Mouse (Mus musculus) right cerebral cortex, postnatal 10 days (tissue): ENCODE data around the gene Zbtb25.

Source experiments
- DNase-seq, 2 experiments: peaks; one replicate each; pipeline ENCODE4 v3.0.0; 2021; ENCODE audit warnings: low spot score in 2 of 2

Gene Zbtb25

DNA sequence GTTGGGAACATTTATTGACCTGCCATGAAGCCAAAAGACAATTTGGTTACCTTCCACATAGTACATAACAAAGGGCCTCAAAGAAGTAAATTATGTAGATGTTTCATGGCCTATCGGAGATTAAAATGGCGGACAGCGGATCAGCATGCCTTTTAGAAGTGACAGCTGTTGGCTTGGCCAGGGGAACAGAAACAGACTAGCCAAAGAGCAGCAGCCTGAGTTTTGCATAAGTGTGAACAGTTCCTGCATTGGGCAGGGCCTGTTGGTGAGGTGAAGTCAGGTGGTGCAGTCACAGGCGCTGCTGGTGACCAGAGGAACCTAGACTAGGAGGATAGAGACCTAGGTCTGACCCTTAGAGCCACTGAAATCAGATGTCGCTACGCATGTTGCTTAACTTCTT, 7.7 kb upstream of the Zbtb25 start:
- DNase-seq: no peak

DNA sequence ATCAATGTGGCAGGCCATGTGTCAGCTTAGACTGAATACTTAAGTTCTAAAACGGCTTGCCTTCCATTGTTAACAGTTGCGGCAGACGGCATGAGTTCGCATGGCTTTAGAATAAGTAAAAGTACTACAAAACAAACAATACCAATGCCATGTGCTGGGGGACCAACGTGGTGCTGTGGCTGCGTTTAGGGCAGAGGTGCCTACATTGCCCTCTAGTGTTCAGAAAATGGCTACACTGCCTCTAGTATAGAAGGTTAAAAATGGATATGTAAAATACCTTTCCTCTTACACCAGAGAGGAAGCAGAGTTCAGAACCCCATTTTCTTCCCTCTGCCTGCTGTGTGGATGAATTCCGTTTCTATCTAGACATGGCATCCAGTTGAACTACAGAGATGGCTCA, 7.2 kb upstream of the Zbtb25 start:
- DNase-seq: no peak

DNA sequence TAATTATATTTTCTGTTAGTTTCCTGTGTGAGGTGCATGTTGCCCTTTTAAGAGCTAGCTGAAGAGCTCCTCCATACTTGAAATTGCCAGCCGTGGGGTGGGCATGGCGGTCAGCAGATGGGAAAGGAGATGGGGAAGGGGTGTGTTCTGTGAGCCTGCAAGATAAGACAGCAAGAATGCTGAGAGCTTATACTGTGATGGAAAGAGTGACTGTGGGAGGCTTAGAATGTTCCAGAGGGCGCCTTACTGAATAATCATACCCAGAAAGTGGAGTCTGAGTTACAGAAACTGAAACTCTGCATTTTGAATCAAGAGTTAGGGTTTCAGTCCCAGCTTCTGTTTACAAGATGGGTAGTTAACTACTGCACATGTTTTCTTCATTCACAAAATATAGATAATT, 6.1 kb upstream of the Zbtb25 start:
- no peak for DNase-seq

DNA sequence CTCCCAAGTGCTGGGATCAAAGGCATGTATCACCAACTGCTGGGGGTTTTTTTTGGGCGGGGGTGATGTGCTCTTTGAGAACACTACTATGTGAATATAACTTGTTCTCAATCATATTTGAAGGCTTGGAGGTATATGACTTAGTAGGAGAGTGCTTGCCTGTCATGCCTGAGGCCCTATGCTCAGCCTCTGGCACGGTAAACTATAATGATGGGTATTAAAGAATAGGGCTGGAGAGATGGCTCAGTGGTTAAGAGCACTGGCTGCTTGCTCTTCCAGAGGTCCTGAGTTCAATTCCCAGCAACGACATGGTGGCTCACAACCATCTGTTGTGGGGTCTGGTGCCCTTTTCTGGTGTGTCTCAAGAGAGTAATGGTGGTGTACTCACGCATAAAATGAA, 5.5 kb upstream of the Zbtb25 start:
- no peak for DNase-seq

DNA sequence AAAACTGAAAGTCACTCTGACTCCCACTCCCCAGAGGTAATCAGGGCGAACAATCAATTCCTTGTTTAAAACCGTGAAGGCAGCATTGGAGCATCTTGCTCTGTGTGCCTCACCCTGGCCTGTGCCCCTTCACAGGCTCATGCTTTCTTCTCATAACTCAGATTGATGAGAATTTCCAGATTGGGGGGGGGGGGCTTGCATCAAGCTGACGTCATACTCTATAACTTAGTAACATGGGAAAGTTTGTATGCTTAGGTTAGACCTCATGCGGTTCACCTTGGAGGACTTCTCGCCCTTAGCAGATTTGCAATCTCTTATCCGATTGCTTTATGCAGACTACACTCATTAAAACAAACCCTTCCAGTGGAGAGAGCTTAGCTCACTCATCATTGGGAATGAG, 4.6 kb upstream of the Zbtb25 start:
- DNase-seq: no peak

DNA sequence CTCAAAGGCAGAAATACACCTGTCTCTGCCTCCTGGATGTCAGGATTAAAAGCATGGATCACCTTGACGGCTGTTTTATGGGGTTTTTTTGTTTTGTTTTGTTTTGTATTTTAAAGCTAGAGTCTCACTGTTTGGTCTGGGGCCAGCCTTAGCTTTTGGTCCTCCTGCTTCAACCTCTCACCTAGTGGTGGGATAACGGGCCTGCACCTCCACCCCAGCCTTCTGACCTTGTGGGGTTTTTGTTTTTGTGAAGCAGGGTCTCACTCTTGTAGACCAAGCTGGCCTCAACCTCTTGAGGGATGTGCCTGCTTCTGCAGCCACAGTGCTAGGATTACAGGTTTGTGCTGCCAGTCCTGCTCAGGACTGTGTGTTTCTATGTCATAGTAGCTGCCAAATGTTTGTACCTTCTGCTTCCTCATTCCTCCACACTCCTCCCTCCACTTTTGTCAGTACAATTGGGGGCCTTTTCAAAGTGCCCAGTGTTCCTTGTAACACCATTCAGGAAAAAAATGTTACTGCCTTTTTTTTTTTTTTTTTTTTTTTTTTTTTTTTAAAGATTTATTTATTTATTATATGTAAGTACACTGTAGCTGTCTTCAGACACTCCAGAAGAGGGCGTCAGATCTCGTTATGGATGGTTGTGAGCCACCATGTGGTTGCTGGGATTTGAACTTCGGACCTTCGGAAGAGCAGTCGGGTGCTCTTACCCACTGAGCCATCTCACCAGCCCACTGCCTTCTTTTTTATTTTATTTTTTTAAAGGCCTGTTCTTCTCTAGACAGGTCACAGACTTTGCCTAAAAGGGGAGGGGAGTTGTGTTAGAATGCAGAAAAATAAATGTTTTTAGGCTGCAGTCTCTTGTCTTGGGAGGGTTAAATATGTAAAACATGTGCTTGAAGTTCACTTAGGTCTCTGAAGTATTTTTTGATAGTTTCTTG, 3.7 kb upstream of the Zbtb25 start:
- DNase-seq: no peak

DNA sequence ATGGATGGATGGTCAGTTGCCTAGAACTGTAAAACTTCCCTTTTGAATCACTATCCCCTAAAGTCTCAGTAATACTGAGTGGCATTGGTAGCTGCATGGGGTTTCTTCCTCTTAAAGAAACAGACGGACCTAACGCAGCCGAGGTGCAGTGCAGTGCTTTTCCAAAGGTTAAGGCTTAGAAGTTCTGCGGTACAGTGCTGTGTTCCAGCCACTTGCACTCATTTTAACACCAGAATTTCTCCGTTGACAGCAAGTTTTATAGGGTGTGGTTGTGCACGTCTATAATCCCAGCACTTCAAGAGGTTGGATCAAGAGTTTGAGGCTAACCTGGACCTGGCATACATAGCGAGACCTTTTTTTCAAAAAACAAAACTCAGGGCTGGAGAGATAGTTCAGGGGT, 2.6 kb upstream of the Zbtb25 start:
- DNase-seq: no peak

DNA sequence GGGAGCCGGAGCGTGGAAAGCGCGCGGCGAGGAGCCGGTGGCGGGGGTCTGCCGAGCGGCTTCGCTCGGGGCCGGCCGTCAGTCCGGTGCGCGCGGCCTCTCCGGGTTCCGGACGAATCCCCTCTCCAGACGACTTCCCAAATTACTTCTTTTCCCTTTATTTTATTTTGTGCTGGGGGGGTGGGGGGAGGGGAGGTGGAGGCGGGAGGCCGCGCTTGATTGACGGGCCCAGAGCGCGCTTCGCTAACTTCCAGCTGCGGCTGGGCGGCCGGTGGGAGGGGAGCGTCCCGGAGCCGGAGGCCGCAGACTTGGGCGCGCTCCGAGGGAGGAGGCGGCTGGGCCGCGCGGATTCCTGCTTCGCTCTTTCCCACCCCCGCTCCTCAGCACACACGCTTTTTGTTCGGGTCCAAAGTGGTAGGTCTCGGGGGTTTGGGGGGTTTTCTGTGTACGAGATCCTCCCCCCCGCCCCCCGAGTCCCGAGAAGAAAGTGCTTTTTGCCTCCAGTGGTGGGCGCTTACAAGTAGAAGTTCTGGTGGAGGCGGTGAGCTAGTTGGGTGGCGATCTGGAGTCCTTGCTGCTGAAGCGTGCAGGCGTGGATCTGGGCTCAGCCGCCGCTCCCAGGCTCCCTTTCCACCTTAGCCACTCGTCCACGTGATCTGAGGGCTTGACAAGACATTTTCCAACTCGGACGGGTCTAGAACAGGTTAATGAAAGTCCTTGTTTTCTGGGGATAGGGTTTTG, 1.6 kb upstream of the Zbtb25 start:
- peak; percentile 70 to 71 for DNase-seq

DNA sequence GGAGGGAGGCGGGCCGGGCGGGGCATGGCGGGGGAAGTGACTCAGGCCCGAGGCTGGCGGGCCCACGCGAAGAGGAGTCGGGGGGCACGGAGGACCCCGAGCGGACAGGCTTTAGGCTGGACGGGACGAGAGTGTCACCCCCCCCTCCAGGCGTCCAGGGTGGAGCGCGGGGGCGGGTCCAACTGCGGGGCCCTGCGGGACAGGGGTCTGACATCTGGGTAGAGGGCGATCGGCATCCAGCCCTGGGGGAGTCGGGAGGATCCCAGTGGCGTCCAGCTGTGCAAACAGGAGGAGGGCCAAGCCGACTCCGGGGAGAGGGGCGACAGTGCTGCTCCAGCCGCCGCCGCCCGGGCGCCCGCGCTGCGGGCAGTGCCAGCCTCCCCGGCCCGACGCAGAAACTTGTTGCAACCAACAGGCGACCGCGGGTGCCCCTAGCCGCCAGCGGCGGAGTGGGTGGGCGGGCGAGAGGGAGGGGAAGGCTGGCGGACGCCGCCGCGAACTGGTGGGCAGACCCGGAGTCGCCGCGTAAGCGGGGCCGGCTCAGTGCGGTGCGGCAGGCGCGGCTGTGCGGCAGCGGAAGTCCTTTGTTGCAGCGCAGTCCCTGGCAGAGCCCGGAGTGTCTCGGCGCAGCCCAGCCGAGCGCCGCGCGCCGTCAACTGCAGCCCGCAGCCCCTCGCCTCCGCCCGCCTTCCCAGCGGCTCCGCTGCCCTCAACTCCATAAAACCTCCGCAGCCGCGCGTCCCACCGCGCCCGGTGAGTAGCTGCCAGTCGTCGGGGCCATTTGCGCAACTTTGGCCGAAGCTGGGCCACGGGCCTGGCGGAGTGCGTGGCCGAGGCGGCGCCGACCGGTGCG, 802 bp upstream of the Zbtb25 start, which contains the start of gene Zbtb1:
Zbtb1 (plus strand) TSS at position 289 of the 853 bp plus-strand sequence.
- peak; percentile 87 to 88 for DNase-seq

DNA sequence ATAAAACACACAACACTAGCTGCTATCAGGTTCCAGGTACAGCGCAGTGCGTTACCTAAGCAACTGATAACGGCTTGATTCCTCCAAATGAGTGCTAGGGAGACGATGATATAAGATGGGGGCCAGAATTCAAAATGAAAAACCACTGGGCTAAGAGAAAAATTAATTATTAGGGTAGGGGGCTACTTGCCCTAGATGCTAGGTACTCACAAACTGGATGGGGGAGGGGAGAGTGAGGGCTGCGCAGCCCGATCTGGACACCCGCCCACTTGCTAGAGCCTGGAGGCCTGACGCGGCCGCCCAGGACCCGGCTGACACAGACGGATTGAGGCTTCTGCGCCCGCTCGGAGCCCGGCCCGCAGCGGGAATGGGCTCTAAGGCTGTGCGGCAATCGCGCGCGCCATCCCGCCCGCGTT, 604 bp downstream of the Zbtb25 start:
- DNase-seq: peak; percentile 69 to 73

DNA sequence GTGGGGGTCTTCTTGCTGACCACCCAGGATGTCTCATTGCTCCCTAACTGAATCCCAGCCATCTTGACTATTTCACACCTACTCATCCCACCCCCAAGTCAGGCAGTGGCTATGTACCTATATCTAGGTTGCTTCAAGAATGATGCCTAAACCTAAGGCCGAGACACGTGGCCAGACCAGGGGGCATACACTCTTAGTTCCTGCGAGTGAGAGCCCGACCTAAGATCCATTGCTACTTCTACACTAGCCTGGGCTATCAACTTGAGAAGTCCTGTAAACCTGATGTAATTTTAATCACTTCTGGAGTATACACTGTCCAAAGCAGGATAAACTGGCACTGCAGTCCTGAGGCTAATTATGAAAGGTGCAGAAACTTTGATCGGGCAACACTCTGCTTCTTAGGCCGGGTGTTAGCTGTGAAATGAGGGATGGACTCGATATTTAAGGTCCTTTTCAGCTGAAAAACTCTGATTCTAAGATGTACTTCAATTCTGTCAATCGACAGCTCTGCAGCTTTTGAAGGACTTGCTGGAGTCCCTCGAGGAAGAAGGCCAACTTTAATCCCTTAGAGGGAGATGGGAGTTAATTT, 1.1 kb downstream of the Zbtb25 start:
- DNase-seq: no peak

DNA sequence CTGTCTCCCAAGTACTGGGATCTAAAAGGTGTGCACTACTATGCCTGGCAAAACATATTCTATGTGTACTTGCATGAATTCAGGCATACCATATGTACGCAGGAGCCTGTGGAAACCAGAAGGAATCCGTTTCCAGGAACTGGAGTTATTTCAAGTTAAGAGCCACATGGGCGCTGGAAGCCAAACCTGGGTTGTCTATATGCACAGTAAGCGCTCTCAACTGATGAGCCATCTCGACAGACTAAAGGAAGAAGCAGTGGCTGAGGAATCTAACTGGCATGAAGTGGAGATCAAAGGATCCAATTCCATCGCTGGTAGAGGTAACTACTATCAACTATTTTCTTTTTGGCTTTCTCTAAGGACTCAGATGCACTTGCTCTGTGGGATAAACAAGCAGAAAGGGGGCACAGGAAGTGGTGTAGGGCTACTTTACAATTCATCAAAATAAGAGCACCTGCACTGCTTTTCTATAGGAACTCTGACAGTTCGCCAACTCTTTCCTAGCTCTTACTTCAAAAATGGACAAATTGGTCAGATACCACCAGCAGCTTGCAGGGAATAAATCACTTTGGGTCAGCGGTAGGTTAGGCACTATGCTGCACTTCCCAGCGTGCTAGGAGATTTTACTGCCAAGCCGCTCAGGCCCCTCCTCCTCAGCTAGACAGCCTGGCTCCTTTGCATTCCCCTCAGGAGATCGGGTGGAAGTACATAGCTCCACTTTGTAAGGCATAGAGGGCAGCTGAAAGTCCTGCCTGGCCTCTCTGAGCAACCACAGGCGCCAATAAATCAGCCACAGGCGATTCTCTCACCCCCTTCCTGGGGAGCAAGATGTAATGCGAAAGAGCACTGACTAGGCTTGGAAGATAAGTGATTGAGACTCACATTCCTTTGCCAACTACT, 2.1 kb downstream of the Zbtb25 start:
- peak; percentile 35 to 56 for DNase-seq

DNA sequence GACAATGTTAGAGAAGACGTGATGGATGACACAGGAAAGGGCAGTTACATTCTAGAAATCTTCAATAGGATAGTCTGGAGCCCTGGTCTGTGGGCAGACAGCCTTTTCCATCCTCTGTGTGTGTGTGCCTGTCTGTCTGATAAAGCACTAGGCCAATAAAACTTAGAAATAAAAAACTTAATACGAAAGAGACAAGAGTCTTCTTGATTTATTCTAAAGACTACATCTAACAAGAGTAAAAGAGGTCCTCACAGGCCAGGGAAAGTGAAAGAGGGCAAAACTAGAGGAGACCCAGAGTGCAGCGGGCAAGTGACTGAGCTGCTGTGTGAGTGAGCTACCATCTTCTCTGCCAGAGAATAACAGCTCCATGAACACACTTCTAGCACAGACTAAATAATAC, 3.1 kb downstream of the Zbtb25 start:
- no peak for DNase-seq

DNA sequence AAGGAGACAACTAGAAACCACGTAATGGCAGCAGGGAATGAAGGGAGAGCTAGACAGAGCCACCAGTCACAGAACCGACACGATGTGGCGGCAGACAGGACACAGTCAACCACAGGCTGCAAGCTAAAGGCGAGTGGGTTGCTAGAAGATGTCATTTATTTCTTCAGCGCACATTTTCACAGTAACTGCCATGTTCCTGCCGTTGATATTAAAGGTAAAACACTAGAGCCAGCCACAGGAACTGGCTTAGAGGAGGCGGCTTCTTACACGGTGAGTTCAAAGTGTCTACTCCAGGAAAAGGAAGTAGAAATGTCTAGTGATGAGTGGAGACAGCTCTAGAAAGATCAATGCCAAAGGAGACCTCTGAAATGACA, 7.1 kb downstream of the Zbtb25 start:
- no peak for DNase-seq

DNA sequence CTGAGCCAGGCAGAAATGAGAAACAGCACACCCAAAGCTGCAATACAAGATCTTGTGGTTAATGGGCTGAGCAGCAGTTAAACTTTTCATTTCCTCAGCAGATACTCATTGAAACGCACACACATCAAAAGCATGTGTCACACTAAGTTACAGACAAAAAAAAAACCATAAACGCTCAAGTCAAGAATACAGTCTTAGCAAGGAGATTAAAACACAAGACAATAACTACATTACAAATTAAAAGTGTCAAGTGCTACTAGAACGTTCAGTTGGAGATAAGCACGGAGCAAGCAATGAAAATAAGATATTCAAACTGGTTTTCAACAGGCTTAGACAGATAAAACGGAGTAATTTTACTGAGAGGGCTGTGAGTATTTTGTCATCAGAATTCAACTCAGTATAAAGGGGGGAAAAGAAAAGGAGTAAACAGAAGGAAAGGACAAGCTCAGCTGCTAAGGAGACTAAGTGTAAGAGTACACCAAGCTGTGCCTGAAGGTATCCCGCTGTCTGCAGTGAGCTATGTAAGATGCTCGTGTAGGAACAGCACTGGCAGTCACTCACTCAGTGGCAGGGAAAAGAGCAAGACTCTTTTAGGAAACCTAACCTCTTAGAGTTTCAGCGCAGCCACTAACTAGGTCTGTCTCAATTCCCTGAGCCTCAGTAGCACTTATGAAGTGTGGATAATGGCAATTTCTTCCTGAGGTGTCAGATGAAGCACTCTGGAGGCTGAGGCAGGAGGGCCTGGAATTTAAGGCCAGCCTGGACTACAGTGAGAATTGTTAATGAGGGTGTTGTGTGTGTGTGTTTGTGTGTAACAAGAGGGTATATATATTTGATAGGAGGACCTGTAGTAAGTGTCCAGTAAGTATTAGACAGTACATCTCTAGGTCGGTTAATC, 7.7 kb downstream of the Zbtb25 start:
- no peak for DNase-seq

DNA sequence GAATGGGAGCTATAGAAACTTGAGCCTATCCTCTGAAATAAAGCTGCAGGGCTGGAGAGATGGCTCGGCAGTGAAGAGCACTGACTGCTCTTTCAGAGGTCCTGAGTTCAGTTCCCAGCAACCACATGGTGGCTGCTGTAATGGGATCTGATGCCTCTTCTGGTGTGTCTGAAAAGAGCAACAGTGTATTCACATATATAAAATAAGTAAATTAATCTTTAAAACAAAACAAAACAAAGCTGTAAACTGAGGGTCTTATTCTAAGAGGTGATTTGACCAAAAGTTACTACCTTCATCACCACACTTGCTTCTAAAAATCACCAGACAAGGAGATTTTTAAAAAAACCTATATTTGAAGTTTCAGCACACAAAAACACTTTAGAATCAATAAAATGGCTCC, 8.5 kb downstream of the Zbtb25 start:
- DNase-seq: no peak

DNA sequence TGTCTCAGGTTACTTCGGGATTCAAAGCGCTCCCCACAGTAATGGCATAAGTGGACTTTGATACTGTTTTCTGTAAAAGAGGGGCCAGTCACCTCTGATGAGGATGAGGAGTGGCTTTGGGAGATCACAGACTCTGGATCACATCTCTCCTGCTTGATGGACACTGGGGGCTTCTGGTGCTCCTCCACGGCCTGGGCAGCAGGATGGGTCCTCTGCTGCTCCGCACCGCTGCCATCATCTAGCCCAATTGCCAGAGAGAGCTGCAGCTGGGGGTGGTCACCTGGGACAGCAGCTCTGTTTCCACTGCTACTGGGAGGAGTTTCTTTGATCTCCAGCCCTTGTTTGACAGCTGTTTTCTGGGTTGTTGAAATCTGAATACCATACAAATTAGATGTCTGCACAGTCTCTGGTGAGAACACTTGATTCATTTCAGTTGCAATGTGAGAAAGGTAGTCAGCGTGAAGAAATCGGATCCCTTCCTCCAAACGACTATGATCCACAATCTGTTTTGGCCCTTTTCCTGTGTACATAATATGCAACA, 19.7 kb downstream of the Zbtb25 start:
- DNase-seq: no peak

DNA sequence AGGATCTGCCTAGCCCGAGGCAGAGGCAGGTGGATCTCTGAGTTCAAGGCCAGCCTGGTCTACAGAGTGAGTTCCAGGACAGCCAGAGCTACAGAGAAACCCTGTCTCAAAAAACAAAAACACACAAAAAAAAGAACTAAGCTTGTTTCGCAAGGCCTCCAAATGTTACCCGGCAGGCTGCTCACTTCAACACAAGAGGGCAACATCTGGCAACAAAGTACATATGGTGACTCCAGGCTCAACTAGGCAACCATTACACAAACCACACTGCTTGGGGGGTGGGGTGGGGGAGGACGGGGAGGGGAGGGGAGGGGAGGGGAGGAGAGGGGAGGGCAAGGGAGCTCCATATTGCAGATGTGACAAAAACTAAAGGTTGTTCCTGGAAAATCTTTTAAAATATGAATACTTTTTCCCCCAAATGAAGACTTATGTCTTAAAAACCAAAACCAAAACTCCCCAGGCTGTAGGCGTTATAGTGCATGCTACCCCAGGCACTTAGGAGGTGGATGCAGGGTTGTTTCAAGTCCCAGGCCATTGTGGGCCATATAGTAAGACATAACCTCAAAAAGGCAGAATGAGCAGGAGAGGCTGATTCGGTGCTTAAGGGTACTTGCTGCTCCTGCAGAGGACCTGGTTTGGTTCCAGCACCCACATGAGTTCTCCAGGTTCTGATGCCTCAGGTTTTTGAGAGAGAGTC, 23.5 kb downstream of the Zbtb25 start:
- no peak for DNase-seq

DNA sequence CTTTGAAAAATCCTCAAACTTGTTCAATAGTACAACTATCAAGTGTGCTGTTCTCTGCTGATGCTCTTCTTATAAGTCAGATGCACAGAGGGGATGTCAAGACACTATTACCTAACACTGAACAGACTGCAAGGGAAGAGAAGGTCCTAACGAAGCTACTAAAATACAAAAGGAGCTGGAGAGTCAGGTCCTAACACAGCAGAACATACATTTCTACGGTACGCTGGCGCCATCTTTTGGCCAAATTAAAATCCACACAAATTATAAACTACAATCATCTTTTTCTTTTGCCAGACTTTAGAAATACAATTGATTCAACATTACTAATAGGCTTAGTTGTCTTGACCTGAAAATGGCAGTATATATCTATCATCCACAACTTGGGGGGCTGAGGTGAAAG, 28.3 kb downstream of the Zbtb25 start:
- DNase-seq: peak; percentile 64 to 74
